Mouse (Mus musculus): Measurements from ENCODE around the gene Pitx2. TPM values are rescaled to one million over a fixed set of nuclear protein-coding genes. Genes with fewer than 3 reads are reported as not detected.

Gene Pitx2
- 0.86 and 4.9 TPM in 2 replicates for polyA plus RNA-seq (2015; fragmentation: Nextera tagmentation; extraction: Ambion mirVana)

- under 1% methylated on average over 59 of the region's 60 CpGs for WGBS
- H3K27ac ChIP-seq (ENCODE audit: low read length): no peak within 1 kb of the TSS
- no peak within 1 kb of the TSS; the same call in 1 of the 2 replicates for H3K9ac ChIP-seq (replicated peaks; ENCODE audit: low read depth, low read length)
- peak; percentile 60 for ATAC-seq
- H3K9me3 ChIP-seq (ENCODE audit: control insufficient read depth, low read length): no peaks in the 10 kb centered on the region
- peaks cover 69% of the 10 kb centered on the region for H3K27me3 ChIP-seq (replicated peaks; ENCODE audit: control insufficient read depth, insufficient read depth, low read length)
- H3K4me3 ChIP-seq (replicated peaks; ENCODE audit: low read length): peak within 1 kb of the TSS; percentile 35
- peak within 1 kb of the TSS; percentile 54 for H3K4me2 ChIP-seq (ENCODE audit: low read length)
- peaks cover 17% of the 10 kb centered on the region for H3K4me1 ChIP-seq (replicated peaks; ENCODE audit: control insufficient read depth, insufficient read depth, low read length)
- H3K36me3 ChIP-seq (ENCODE audit: control insufficient read depth, insufficient read depth): no peaks in the 10 kb centered on the region
Measured at GRCm38 (mm10) chr3:129199609-129200500, at the start of gene Pitx2. Gene Pitx2 (plus strand): TSS chr3:129199878.

- H3K27ac ChIP-seq (ENCODE audit: low read length): no peak overlapping the region
- H3K4me1 ChIP-seq (replicated peaks; ENCODE audit: control insufficient read depth, insufficient read depth, low read length): no peaks in the 10 kb centered on the region
- no peaks in the 10 kb centered on the region for H3K27me3 ChIP-seq (replicated peaks; ENCODE audit: control insufficient read depth, insufficient read depth, low read length)
- no peaks in the 10 kb centered on the region for H3K9me3 ChIP-seq (ENCODE audit: control insufficient read depth, low read length)
- ATAC-seq: no peak
- no peaks in the 10 kb centered on the region for H3K36me3 ChIP-seq (ENCODE audit: control insufficient read depth, insufficient read depth)
- H3K4me2 ChIP-seq (ENCODE audit: low read length): no peak overlapping the region
- 94% methylated on average over 2 of the region's 2 CpGs for WGBS
- H3K9ac ChIP-seq (replicated peaks; ENCODE audit: low read depth, low read length): no peak overlapping the region
- no peak overlapping the region for H3K4me3 ChIP-seq (replicated peaks; ENCODE audit: low read length)
Measured at GRCm38 (mm10) chr3:129150001-129150400, 49.7 kb upstream of the Pitx2 start.

GRCm38 (mm10) chr3:129151096-129151685, 48.5 kb upstream of the Pitx2 start:
- 72% methylated on average over 8 of the region's 8 CpGs for WGBS
- Histone ChIP-seq H3K27me3 (replicated peaks; ENCODE audit: control insufficient read depth, insufficient read depth, low read length) (no peaks in the 10 kb centered on the region), H3K4me1 (replicated peaks; ENCODE audit: control insufficient read depth, insufficient read depth, low read length) (no peaks in the 10 kb centered on the region), H3K9me3 (ENCODE audit: control insufficient read depth, low read length) (no peaks in the 10 kb centered on the region), H3K27ac (ENCODE audit: low read length) (no peak overlapping the region), H3K4me3 (replicated peaks; ENCODE audit: low read length) (no peak overlapping the region), H3K4me2 (ENCODE audit: low read length) (no peak overlapping the region), H3K36me3 (ENCODE audit: control insufficient read depth, insufficient read depth) (no peaks in the 10 kb centered on the region), H3K9ac (replicated peaks; ENCODE audit: low read depth, low read length) (no peak overlapping the region)
- ATAC-seq: no peak

GRCm38 (mm10) chr3:129158812-129159370, 40.8 kb upstream of the Pitx2 start:
- ATAC-seq: no peak

GRCm38 (mm10) chr3:129161333-129162035, 38.2 kb upstream of the Pitx2 start:
- 70% methylated on average over 11 of the region's 11 CpGs for WGBS
- Histone ChIP-seq H3K9ac (replicated peaks; ENCODE audit: low read depth, low read length) (no peak overlapping the region), H3K4me1 (replicated peaks; ENCODE audit: control insufficient read depth, insufficient read depth, low read length) (no peaks in the 10 kb centered on the region), H3K27me3 (replicated peaks; ENCODE audit: control insufficient read depth, insufficient read depth, low read length) (no peaks in the 10 kb centered on the region), H3K4me2 (ENCODE audit: low read length) (no peak overlapping the region), H3K4me3 (replicated peaks; ENCODE audit: low read length) (no peak overlapping the region), H3K27ac (ENCODE audit: low read length) (no peak overlapping the region), H3K36me3 (ENCODE audit: control insufficient read depth, insufficient read depth) (no peaks in the 10 kb centered on the region), H3K9me3 (ENCODE audit: control insufficient read depth, low read length) (no peaks in the 10 kb centered on the region)
- no peak for ATAC-seq

More at GRCm38 (mm10) chr3:129158812-129159370, 40.8 kb upstream of the Pitx2 start:
- no peaks in the 10 kb centered on the region for H3K27me3 ChIP-seq (replicated peaks; ENCODE audit: control insufficient read depth, insufficient read depth, low read length)
- H3K9me3 ChIP-seq (ENCODE audit: control insufficient read depth, low read length): no peaks in the 10 kb centered on the region
- no peak overlapping the region for H3K9ac ChIP-seq (replicated peaks; ENCODE audit: low read depth, low read length)
- H3K4me2 ChIP-seq (ENCODE audit: low read length): no peak overlapping the region
- H3K27ac ChIP-seq (ENCODE audit: low read length): no peak overlapping the region
- WGBS: 67% methylated on average over 9 of the region's 9 CpGs
- H3K36me3 ChIP-seq (ENCODE audit: control insufficient read depth, insufficient read depth): no peaks in the 10 kb centered on the region
- H3K4me1 ChIP-seq (replicated peaks; ENCODE audit: control insufficient read depth, insufficient read depth, low read length): no peaks in the 10 kb centered on the region
- H3K4me3 ChIP-seq (replicated peaks; ENCODE audit: low read length): no peak overlapping the region

GRCm38 (mm10) chr3:129164246-129164645, 35.4 kb upstream of the Pitx2 start:
- Histone ChIP-seq H3K9ac (replicated peaks; ENCODE audit: low read depth, low read length) (no peak overlapping the region), H3K4me3 (replicated peaks; ENCODE audit: low read length) (no peak overlapping the region), H3K9me3 (ENCODE audit: control insufficient read depth, low read length) (no peaks in the 10 kb centered on the region), H3K4me1 (replicated peaks; ENCODE audit: control insufficient read depth, insufficient read depth, low read length) (peaks cover 8% of the 10 kb centered on the region), H3K4me2 (ENCODE audit: low read length) (no peak overlapping the region), H3K36me3 (ENCODE audit: control insufficient read depth, insufficient read depth) (no peaks in the 10 kb centered on the region), H3K27ac (ENCODE audit: low read length) (no peak overlapping the region), H3K27me3 (replicated peaks; ENCODE audit: control insufficient read depth, insufficient read depth, low read length) (no peaks in the 10 kb centered on the region)
- ATAC-seq: no peak
- WGBS: 86% methylated on average over 1 of the region's 1 CpGs

GRCm38 (mm10) chr3:129165715-129166114, 34.0 kb upstream of the Pitx2 start:
- H3K4me1 ChIP-seq (replicated peaks; ENCODE audit: control insufficient read depth, insufficient read depth, low read length): peaks cover 8% of the 10 kb centered on the region

GRCm38 (mm10) chr3:129166684-129167083, 33.0 kb upstream of the Pitx2 start:
- H3K9me3 ChIP-seq (ENCODE audit: control insufficient read depth, low read length): no peaks in the 10 kb centered on the region
- WGBS: 4% methylated on average over 6 of the region's 6 CpGs
- no peaks in the 10 kb centered on the region for H3K36me3 ChIP-seq (ENCODE audit: control insufficient read depth, insufficient read depth)
- peaks cover 8% of the 10 kb centered on the region for H3K4me1 ChIP-seq (replicated peaks; ENCODE audit: control insufficient read depth, insufficient read depth, low read length)
- H3K4me2 ChIP-seq (ENCODE audit: low read length): no peak overlapping the region
- no peak for ATAC-seq
- H3K27ac ChIP-seq (ENCODE audit: low read length): no peak overlapping the region
- no peak overlapping the region for H3K4me3 ChIP-seq (replicated peaks; ENCODE audit: low read length)
- H3K27me3 ChIP-seq (replicated peaks; ENCODE audit: control insufficient read depth, insufficient read depth, low read length): no peaks in the 10 kb centered on the region
- no peak overlapping the region for H3K9ac ChIP-seq (replicated peaks; ENCODE audit: low read depth, low read length)

More at GRCm38 (mm10) chr3:129165715-129166114, 34.0 kb upstream of the Pitx2 start:
- Histone ChIP-seq H3K4me2 (ENCODE audit: low read length) (no peak overlapping the region), H3K27ac (ENCODE audit: low read length) (no peak overlapping the region), H3K27me3 (replicated peaks; ENCODE audit: control insufficient read depth, insufficient read depth, low read length) (no peaks in the 10 kb centered on the region), H3K9ac (replicated peaks; ENCODE audit: low read depth, low read length) (no peak overlapping the region), H3K9me3 (ENCODE audit: control insufficient read depth, low read length) (no peaks in the 10 kb centered on the region), H3K36me3 (ENCODE audit: control insufficient read depth, insufficient read depth) (no peaks in the 10 kb centered on the region), H3K4me3 (replicated peaks; ENCODE audit: low read length) (no peak overlapping the region)
- ATAC-seq: no peak
- WGBS: 65% methylated on average over 8 of the region's 8 CpGs

GRCm38 (mm10) chr3:129170416-129170815, 29.3 kb upstream of the Pitx2 start:
- no peak overlapping the region for H3K4me2 ChIP-seq (ENCODE audit: low read length)
- 86% methylated on average over 7 of the region's 7 CpGs for WGBS
- H3K36me3 ChIP-seq (ENCODE audit: control insufficient read depth, insufficient read depth): no peaks in the 10 kb centered on the region
- peaks cover 8% of the 10 kb centered on the region for H3K4me1 ChIP-seq (replicated peaks; ENCODE audit: control insufficient read depth, insufficient read depth, low read length)
- ATAC-seq: no peak
- H3K9ac ChIP-seq (replicated peaks; ENCODE audit: low read depth, low read length): no peak overlapping the region
- no peaks in the 10 kb centered on the region for H3K27me3 ChIP-seq (replicated peaks; ENCODE audit: control insufficient read depth, insufficient read depth, low read length)
- no peak overlapping the region for H3K4me3 ChIP-seq (replicated peaks; ENCODE audit: low read length)
- no peaks in the 10 kb centered on the region for H3K9me3 ChIP-seq (ENCODE audit: control insufficient read depth, low read length)
- H3K27ac ChIP-seq (ENCODE audit: low read length): no peak overlapping the region
